Comparison of ENCODE assay signal across 8 mouse cellular contexts in the genomic region with DNA sequence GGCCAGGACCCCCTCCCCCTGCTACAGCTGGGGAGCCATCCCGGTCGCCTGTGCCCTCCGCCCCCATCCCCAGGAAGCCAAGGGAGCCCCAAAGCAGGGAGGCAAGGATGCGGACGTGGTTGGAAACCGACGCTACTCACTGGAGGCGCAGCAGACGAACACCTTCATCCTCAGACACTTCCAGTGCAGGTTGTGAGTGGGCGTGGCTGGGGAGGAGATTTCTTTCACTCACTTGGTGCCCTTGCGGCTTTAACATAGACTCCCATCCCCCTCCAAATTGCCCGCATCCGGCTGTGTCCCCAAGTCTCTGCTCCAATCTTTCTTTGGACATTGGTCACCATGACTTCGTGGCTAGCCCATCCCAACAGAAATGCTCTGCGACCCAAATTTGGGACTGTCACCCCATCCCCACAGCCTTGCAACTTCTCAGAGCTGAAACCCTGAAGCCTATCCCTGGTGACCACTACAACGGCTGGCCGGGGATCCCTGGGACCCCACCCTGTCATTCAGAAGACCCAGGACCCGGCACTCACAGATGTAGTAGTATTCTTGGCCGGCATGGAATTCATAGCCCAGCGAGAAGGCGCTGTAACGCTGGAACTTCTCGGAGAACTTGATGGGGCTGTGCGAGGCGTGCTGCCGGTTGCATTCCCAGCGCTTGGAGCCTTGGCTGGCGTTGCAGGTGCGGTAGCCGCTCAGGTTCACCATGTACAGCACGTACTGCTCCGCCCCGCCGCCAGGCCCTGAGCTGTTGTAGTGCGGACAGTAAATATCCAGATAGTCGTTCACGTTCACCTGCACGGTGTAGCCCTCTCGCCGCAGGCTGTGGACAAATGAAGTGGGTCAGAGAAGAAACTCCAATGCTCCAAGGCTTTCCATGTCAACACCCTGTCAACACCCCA. TPM values are rescaled to one million over a fixed set of nuclear protein-coding genes. Genes with fewer than 3 reads are reported as not detected.
DNase-seq lines count a peak whose midpoint lies in the region; ATAC-seq and TF ChIP-seq lines count a peak whose summit lies in the region.

No protein-coding gene starts in this region.

- H3K4me2 ChIP-seq in lung, embryonic 14.5 days: peak overlapping the region; percentile 77
- peak overlapping the region; percentile 71 for H3K4me2 ChIP-seq in embryonic facial prominence, embryonic 12.5 days (replicated peaks)
- H3K4me2 ChIP-seq in hindbrain, postnatal 0 days (ENCODE audit: low read depth, low read length): peak overlapping the region; percentile 49
- peak overlapping the region; percentile 60 for H3K4me2 ChIP-seq in midbrain, embryonic 12.5 days (replicated peaks)

- no peak overlapping the region for H3K27ac ChIP-seq in lung, embryonic 14.5 days (ENCODE audit: low read depth)
- H3K27ac ChIP-seq in embryonic facial prominence, embryonic 12.5 days: no peak overlapping the region
- H3K27ac ChIP-seq in hindbrain, postnatal 0 days: no peak overlapping the region
- no peak overlapping the region for H3K27ac ChIP-seq in midbrain, embryonic 12.5 days (replicated peaks)

- peaks cover 27% of the 10 kb centered on the region for H3K4me1 ChIP-seq in lung, embryonic 14.5 days (ENCODE audit: insufficient read depth)
- H3K4me1 ChIP-seq in embryonic facial prominence, embryonic 12.5 days: peaks cover 56% of the 10 kb centered on the region
- peaks cover 13% of the 10 kb centered on the region for H3K4me1 ChIP-seq in hindbrain, postnatal 0 days (ENCODE audit: insufficient read depth, low read length)
- peaks cover 53% of the 10 kb centered on the region for H3K4me1 ChIP-seq in midbrain, embryonic 12.5 days

- 10% methylated on average over 39 of the region's 40 CpGs for WGBS in lung, embryonic 14.5 days
- WGBS in embryonic facial prominence, embryonic 12.5 days: 7% methylated on average over 40 of the region's 40 CpGs
- 8% methylated on average over 40 of the region's 40 CpGs for WGBS in hindbrain, postnatal 0 days
- 8% methylated on average over 40 of the region's 40 CpGs for WGBS in midbrain, embryonic 12.5 days

- peaks cover 37% of the 10 kb centered on the region for H3K27me3 ChIP-seq in lung, embryonic 14.5 days (ENCODE audit: insufficient read depth, low read length)
- H3K27me3 ChIP-seq in embryonic facial prominence, embryonic 12.5 days: peaks cover 49% of the 10 kb centered on the region
- no peaks in the 10 kb centered on the region for H3K27me3 ChIP-seq in hindbrain, postnatal 0 days (ENCODE audit: insufficient read depth, low read length)
- peaks cover 67% of the 10 kb centered on the region for H3K27me3 ChIP-seq in midbrain, embryonic 12.5 days

- DNase-seq in lung, embryonic 14.5 days: no peak
- DNase-seq in lung, postnatal 14 days: no peak
- no peak for DNase-seq in hindbrain, postnatal 0 days (ENCODE audit: low spot score)
- DNase-seq in left cerebral cortex, adult 9 months (ENCODE audit: low spot score in 2 of 2): no peak
- no peak for DNase-seq in spleen, postnatal 36 days (ENCODE audit: low spot score in 2 of 2)

- H3K36me3 ChIP-seq in lung, embryonic 14.5 days (ENCODE audit: insufficient read depth): no peaks in the 10 kb centered on the region
- H3K36me3 ChIP-seq in embryonic facial prominence, embryonic 12.5 days: no peaks in the 10 kb centered on the region
- H3K36me3 ChIP-seq in hindbrain, postnatal 0 days (ENCODE audit: insufficient read depth, low read length): no peaks in the 10 kb centered on the region
- no peaks in the 10 kb centered on the region for H3K36me3 ChIP-seq in midbrain, embryonic 12.5 days

- no peak overlapping the region for H3K9ac ChIP-seq in lung, embryonic 14.5 days
- H3K9ac ChIP-seq in embryonic facial prominence, embryonic 12.5 days: peak overlapping the region; percentile 42; the same call in 1 of the 2 replicates
- H3K9ac ChIP-seq in hindbrain, postnatal 0 days (replicated peaks; ENCODE audit: low read length): no peak overlapping the region
- H3K9ac ChIP-seq in midbrain, embryonic 12.5 days (replicated peaks): peak overlapping the region; percentile 39; the same call in 1 of the 2 replicates

- H3K9me3 ChIP-seq in lung, embryonic 14.5 days (ENCODE audit: low read depth, low read length): no peaks in the 10 kb centered on the region
- H3K9me3 ChIP-seq in embryonic facial prominence, embryonic 12.5 days: no peaks in the 10 kb centered on the region
- H3K9me3 ChIP-seq in hindbrain, postnatal 0 days (ENCODE audit: low read length): no peaks in the 10 kb centered on the region
- H3K9me3 ChIP-seq in midbrain, embryonic 12.5 days: no peaks in the 10 kb centered on the region

- H3K4me3 ChIP-seq in lung, embryonic 14.5 days (ENCODE audit: low read depth, low read length): peak overlapping the region; percentile 37
- peak overlapping the region; percentile 28 for H3K4me3 ChIP-seq in embryonic facial prominence, embryonic 12.5 days
- H3K4me3 ChIP-seq in hindbrain, postnatal 0 days (ENCODE audit: low read length): peak overlapping the region; percentile 16
- H3K4me3 ChIP-seq in midbrain, embryonic 12.5 days: peak overlapping the region; percentile 36

- no peak for TF ChIP-seq CTCF in lung, embryonic 14.5 days (IDR thresholded peaks at IDR 0.05; ENCODE audit: low read depth)
- TF ChIP-seq CTCF in hindbrain, postnatal 0 days (IDR thresholded peaks at IDR 0.05; ENCODE audit: low read depth): no peak

- peak; percentile 5; the same call in 1 of the 2 replicates for ATAC-seq in lung, embryonic 14.5 days (ENCODE audit: insufficient read depth)
- ATAC-seq in embryonic facial prominence, embryonic 12.5 days (ENCODE audit: insufficient number of reproducible peaks, insufficient read depth, low FRiP score, low TSS enrichment): no peak
- no peak for ATAC-seq in hindbrain, postnatal 0 days
- peak; percentile 12; the same call in 1 of the 2 replicates for ATAC-seq in midbrain, embryonic 12.5 days (ENCODE audit: low FRiP score, low read depth)
- no peak for ATAC-seq in frontal cortex, adult (ENCODE audit: low TSS enrichment)

RNA-seq across cellular contexts. Expression of gene Efna3, which starts 6.6 kb away (rescaled TPM):
- polyA plus RNA-seq in lung, embryonic 14.5 days (2014; fragmentation: Nextera tagmentation; extraction: Ambion mirVana): 4.7 and 5.8 TPM in 2 replicates
- polyA plus RNA-seq in embryonic facial prominence, embryonic 12.5 days (2016; fragmentation: Nextera tagmentation; extraction: Ambion mirVana): 12.8 and 15.8 TPM in 2 replicates
- total RNA-seq in hindbrain, postnatal 0 days (2014; rRNA removed): 107 and 171 TPM in 2 replicates
- polyA plus RNA-seq in hindbrain, postnatal 0 days (2015; fragmentation: Nextera tagmentation; extraction: Ambion mirVana): 57.0 and 61.4 TPM in 2 replicates
- polyA plus RNA-seq in midbrain, embryonic 12.5 days (2016; fragmentation: Nextera tagmentation; extraction: Ambion mirVana): 10.7 and 11.1 TPM in 2 replicates

RNA-seq across cellular contexts. Expression of gene Efna4, which starts 21.6 kb away (rescaled TPM):
- 24.6 and 27.0 TPM in 2 replicates for polyA plus RNA-seq in lung, embryonic 14.5 days (2014; fragmentation: Nextera tagmentation; extraction: Ambion mirVana)
- polyA plus RNA-seq in embryonic facial prominence, embryonic 12.5 days (2016; fragmentation: Nextera tagmentation; extraction: Ambion mirVana): 47.1 and 48.8 TPM in 2 replicates
- 7.6 and 9.6 TPM in 2 replicates for total RNA-seq in hindbrain, postnatal 0 days (2014; rRNA removed)
- polyA plus RNA-seq in hindbrain, postnatal 0 days (2015; fragmentation: Nextera tagmentation; extraction: Ambion mirVana): 3.5 and 4.2 TPM in 2 replicates
- polyA plus RNA-seq in midbrain, embryonic 12.5 days (2016; fragmentation: Nextera tagmentation; extraction: Ambion mirVana): 16.8 and 17.3 TPM in 2 replicates

RNA-seq across cellular contexts. Expression of gene Adam15, which starts 33.6 kb away (rescaled TPM):
- polyA plus RNA-seq in lung, embryonic 14.5 days (2014; fragmentation: Nextera tagmentation; extraction: Ambion mirVana): 32.7 and 36.7 TPM in 2 replicates
- polyA plus RNA-seq in embryonic facial prominence, embryonic 12.5 days (2016; fragmentation: Nextera tagmentation; extraction: Ambion mirVana): 42.7 and 45.5 TPM in 2 replicates
- 94.4 and 107 TPM in 2 replicates for total RNA-seq in hindbrain, postnatal 0 days (2014; rRNA removed)
- 67.6 and 73.2 TPM in 2 replicates for polyA plus RNA-seq in hindbrain, postnatal 0 days (2015; fragmentation: Nextera tagmentation; extraction: Ambion mirVana)
- polyA plus RNA-seq in midbrain, embryonic 12.5 days (2016; fragmentation: Nextera tagmentation; extraction: Ambion mirVana): 35.0 and 37.0 TPM in 2 replicates

RNA-seq across cellular contexts. Expression of gene Efna1, which starts 35.2 kb away (rescaled TPM):
- polyA plus RNA-seq in lung, embryonic 14.5 days (2014; fragmentation: Nextera tagmentation; extraction: Ambion mirVana): 68.3 and 70.4 TPM in 2 replicates
- 32.6 and 36.1 TPM in 2 replicates for polyA plus RNA-seq in embryonic facial prominence, embryonic 12.5 days (2016; fragmentation: Nextera tagmentation; extraction: Ambion mirVana)
- 3.9 and 5.9 TPM in 2 replicates for total RNA-seq in hindbrain, postnatal 0 days (2014; rRNA removed)
- polyA plus RNA-seq in hindbrain, postnatal 0 days (2015; fragmentation: Nextera tagmentation; extraction: Ambion mirVana): 7.4 and 10.9 TPM in 2 replicates
- polyA plus RNA-seq in midbrain, embryonic 12.5 days (2016; fragmentation: Nextera tagmentation; extraction: Ambion mirVana): 9.5 and 11.0 TPM in 2 replicates

RNA-seq across cellular contexts. Expression of gene Dcst2, which starts 45.6 kb away (rescaled TPM):
- 0.17 TPM in 1 of 2 replicates, not detected in the other for polyA plus RNA-seq in lung, embryonic 14.5 days (2014; fragmentation: Nextera tagmentation; extraction: Ambion mirVana)
- 0.13 and 0.38 TPM in 2 replicates for polyA plus RNA-seq in embryonic facial prominence, embryonic 12.5 days (2016; fragmentation: Nextera tagmentation; extraction: Ambion mirVana)
- total RNA-seq in hindbrain, postnatal 0 days (2014; rRNA removed): 0.07 and 0.31 TPM in 2 replicates
- 0.20 and 0.42 TPM in 2 replicates for polyA plus RNA-seq in hindbrain, postnatal 0 days (2015; fragmentation: Nextera tagmentation; extraction: Ambion mirVana)
- 0.22 and 0.29 TPM in 2 replicates for polyA plus RNA-seq in midbrain, embryonic 12.5 days (2016; fragmentation: Nextera tagmentation; extraction: Ambion mirVana)

Comparison
In these comparisons a context has a peak if more than half of its experiments do, and no peak if none do; other contexts are left out.
1. ATAC-seq: peak in lung, embryonic 14.5 days (single experiment) and midbrain, embryonic 12.5 days (single experiment); none in embryonic facial prominence, embryonic 12.5 days (single experiment), hindbrain, postnatal 0 days (single experiment) and frontal cortex, adult (single experiment).
2. H3K9ac ChIP-seq: peak in embryonic facial prominence, embryonic 12.5 days (single experiment) and midbrain, embryonic 12.5 days (single experiment); none in lung, embryonic 14.5 days (single experiment) and hindbrain, postnatal 0 days (single experiment).
3. Peak in every context shown above with its lines, with median percentiles within 50 percentile points of each other: H3K4me2 ChIP-seq and H3K4me3 ChIP-seq.